Mouse (Mus musculus) MEL (cell line): ENCODE results near the gene Prdx3. TPM values are rescaled to one million over a fixed set of nuclear protein-coding genes. Genes with fewer than 3 reads are reported as not detected.

Experiments used
- DNase-seq: peaks from one replicate; pipeline ENCODE4 v3.0.0; 2011; ENCODE audit warnings: low read depth, low spot score
- H3K27ac ChIP-seq: 2 replicates; pipeline ENCODE4 v1.5.1; 2012; ENCODE audit warnings: low read depth, mild to moderate bottlenecking, control low read depth, low read length, moderate library complexity; ENCODE audit not compliant: control insufficient read depth
- H3K27me3 ChIP-seq, 2 experiments: fragments of 150-350 bp in 1 of 2; sonication (generic) in 1 of 2; 2 replicates each; pipeline ENCODE4 v1.6.1; 2012; ENCODE audit warnings: low read length in 2 of 2, mild to moderate bottlenecking in 2 of 2, improper control_type of control experiment in 1 of 2, moderate library complexity in 1 of 2; ENCODE audit not compliant: insufficient read depth in 2 of 2, control insufficient read depth in 1 of 2
- H3K36me3 ChIP-seq, 2 experiments: 2 replicates each; pipeline ENCODE4 v1.6.1; 2012 to 2014; ENCODE audit warnings: low read length in 2 of 2, improper control_type of control experiment in 1 of 2, inconsistent platforms in 1 of 2, mild to moderate bottlenecking in 1 of 2; ENCODE audit not compliant: insufficient read depth in 2 of 2, control insufficient read depth in 1 of 2
- H3K4me1 ChIP-seq, 2 experiments: fragments of 150-350 bp in 1 of 2; sonication (generic) in 1 of 2; 2 replicates each; pipeline ENCODE4 v1.6.1; 2012; ENCODE audit warnings: low read length in 2 of 2, improper control_type of control experiment in 1 of 2, mild to moderate bottlenecking in 1 of 2; ENCODE audit not compliant: insufficient read depth in 2 of 2, control insufficient read depth in 1 of 2
- H3K4me3 ChIP-seq, 2 experiments: fragments of 150-350 bp in 1 of 2; sonication (generic) in 1 of 2; 2 replicates each; pipeline ENCODE4 v1.5.1; 2012; ENCODE audit warnings: low read depth in 2 of 2, low read length in 2 of 2, mild to moderate bottlenecking in 2 of 2, moderate library complexity in 2 of 2, control low read depth in 1 of 2, improper control_type of control experiment in 1 of 2; ENCODE audit not compliant: control insufficient read depth in 1 of 2, insufficient read depth in 1 of 2
- H3K79me2 ChIP-seq: 2 replicates; pipeline ENCODE4 v1.6.1; 2012; ENCODE audit warnings: mild to moderate bottlenecking, low read length, moderate library complexity; ENCODE audit not compliant: control insufficient read depth, poor library complexity, insufficient read depth
- H3K9ac ChIP-seq: 2 replicates; pipeline ENCODE4 v1.6.1; 2012; ENCODE audit warnings: low read depth, mild to moderate bottlenecking, control low read depth, low read length, moderate library complexity; ENCODE audit not compliant: control insufficient read depth, poor library complexity, severe bottlenecking
- H3K9me3 ChIP-seq: fragments of 150-350 bp; sonication (generic); replicated peaks from 2 replicates; pipeline ENCODE4 v1.6.1; 2012; ENCODE audit warnings: mild to moderate bottlenecking, low read length, improper control_type of control experiment, moderate library complexity; ENCODE audit not compliant: insufficient read depth
- CHD1 ChIP-seq: IDR thresholded peaks from 2 replicates; pipeline ENCODE4 v1.6.1; 2012; ENCODE audit warnings: low read depth, mild to moderate bottlenecking, inconsistent platforms, low read length, improper control_type of control experiment
- CHD2 ChIP-seq: IDR thresholded peaks from 2 replicates; pipeline ENCODE4 v1.6.1; 2011; ENCODE audit warnings: low read length, improper control_type of control experiment
- CTCF ChIP-seq, 3 experiments: IDR thresholded peaks in 2 of 3; conservative IDR thresholded peaks in 1 of 3; 2 replicates each; pipeline ENCODE4 v1.5.1; 2011 to 2012; ENCODE audit warnings: low read length in 3 of 3, low read depth in 2 of 3, mild to moderate bottlenecking in 2 of 3, improper control_type of control experiment in 1 of 3, inconsistent platforms in 1 of 3, mixed read lengths in 1 of 3, moderate library complexity in 1 of 3; ENCODE audit not compliant: control insufficient read depth in 1 of 3, insufficient read depth in 1 of 3, poor library complexity in 1 of 3, severe bottlenecking in 1 of 3
- ELF1 ChIP-seq: IDR thresholded peaks from 2 replicates; pipeline ENCODE4 v1.6.1; 2014; ENCODE audit warnings: low read depth, mild to moderate bottlenecking, inconsistent platforms, low read length, improper control_type of control experiment, moderate library complexity
- EP300 ChIP-seq, 2 experiments: IDR thresholded peaks; 2 replicates each; pipeline ENCODE4 v1.6.1; 2011; ENCODE audit warnings: improper control_type of control experiment in 2 of 2, low read length in 2 of 2, low read depth in 1 of 2, mild to moderate bottlenecking in 1 of 2
- MEF2A ChIP-seq: IDR thresholded peaks from 2 replicates; pipeline ENCODE4 v1.6.1; 2014; ENCODE audit warnings: low read depth, mild to moderate bottlenecking, inconsistent platforms, low read length, improper control_type of control experiment; ENCODE audit not compliant: poor library complexity, insufficient replicate concordance, severe bottlenecking; ENCODE audit errors: extremely low read depth
- MXI1 ChIP-seq: IDR thresholded peaks from 2 replicates; pipeline ENCODE4 v1.6.1; 2011; ENCODE audit warnings: mild to moderate bottlenecking, low read depth, low read length, improper control_type of control experiment
- NELFE ChIP-seq: IDR thresholded peaks from 2 replicates; pipeline ENCODE4 v1.6.1; 2011; ENCODE audit warnings: low read depth, low read length, improper control_type of control experiment
- NRF1 ChIP-seq: IDR thresholded peaks from 2 replicates; pipeline ENCODE4 v1.6.1; 2014; ENCODE audit warnings: low read depth, mild to moderate bottlenecking, inconsistent platforms, low read length, improper control_type of control experiment, moderate library complexity; ENCODE audit not compliant: poor library complexity, insufficient read depth, severe bottlenecking
- POLR2A ChIP-seq, 2 experiments: IDR thresholded peaks; 2 replicates each; pipeline ENCODE4 v1.6.1; 2011 to 2012; ENCODE audit warnings: low read length in 2 of 2, mild to moderate bottlenecking in 2 of 2, control low read depth in 1 of 2, improper control_type of control experiment in 1 of 2, low read depth in 1 of 2, moderate library complexity in 1 of 2; ENCODE audit not compliant: control insufficient read depth in 1 of 2, insufficient read depth in 1 of 2, poor library complexity in 1 of 2
- POLR2AphosphoS2 ChIP-seq: IDR thresholded peaks from 2 replicates; pipeline ENCODE4 v1.6.1; 2011; ENCODE audit warnings: low read length, improper control_type of control experiment
- RAD21 ChIP-seq: IDR thresholded peaks from 2 replicates; pipeline ENCODE4 v1.6.1; 2011; ENCODE audit warnings: mild to moderate bottlenecking, low read depth, low read length, improper control_type of control experiment
- RCOR1 ChIP-seq: IDR thresholded peaks from 2 replicates; pipeline ENCODE4 v1.6.1; 2012; ENCODE audit warnings: low read depth, mild to moderate bottlenecking, inconsistent platforms, low read length, improper control_type of control experiment
- SMC3 ChIP-seq: IDR thresholded peaks from 2 replicates; pipeline ENCODE4 v1.6.1; 2011; ENCODE audit warnings: low read depth, low read length, improper control_type of control experiment
- TBP ChIP-seq: IDR thresholded peaks from 2 replicates; pipeline ENCODE4 v1.8.0; 2011; ENCODE audit warnings: low read depth, low read length, improper control_type of control experiment
- UBTF ChIP-seq: IDR thresholded peaks from 2 replicates; pipeline ENCODE4 v1.6.1; 2012; ENCODE audit warnings: low read depth, mild to moderate bottlenecking, inconsistent platforms, low read length, improper control_type of control experiment, moderate library complexity, borderline replicate concordance; ENCODE audit not compliant: insufficient read depth
- USF1 ChIP-seq: IDR thresholded peaks from 2 replicates; pipeline ENCODE4 v1.6.1; 2014; ENCODE audit warnings: low read depth, mild to moderate bottlenecking, inconsistent platforms, low read length, improper control_type of control experiment, moderate library complexity
- polyA plus RNA-seq, 2 experiments: library from polyadenylated mRNA; stranded (reverse) in 1 of 2; unstranded in 1 of 2; fragments of >175 nt in 1 of 2; fragments of >200 nt in 1 of 2; gene quantifications; 2 replicates each; pipeline versions ENCODE4 v1.2.1 to v1.2.4; 2012; ENCODE audit warnings: low replicate concordance in 2 of 2, low read depth in 1 of 2; ENCODE audit not compliant: insufficient read length in 2 of 2, insufficient read depth in 1 of 2, missing spikeins in 1 of 2
- total RNA-seq: library from RNA; depleted of rRNA; stranded (reverse); fragments of 300-350 nt; gene quantifications from 2 replicates; pipeline ENCODE4 v1.2.3, GENCODE M21; 2012

The Prdx3 gene
- total and polyA plus RNA-seq, 3 experiments: 267 to 332 TPM; not detected in 1

DNA sequence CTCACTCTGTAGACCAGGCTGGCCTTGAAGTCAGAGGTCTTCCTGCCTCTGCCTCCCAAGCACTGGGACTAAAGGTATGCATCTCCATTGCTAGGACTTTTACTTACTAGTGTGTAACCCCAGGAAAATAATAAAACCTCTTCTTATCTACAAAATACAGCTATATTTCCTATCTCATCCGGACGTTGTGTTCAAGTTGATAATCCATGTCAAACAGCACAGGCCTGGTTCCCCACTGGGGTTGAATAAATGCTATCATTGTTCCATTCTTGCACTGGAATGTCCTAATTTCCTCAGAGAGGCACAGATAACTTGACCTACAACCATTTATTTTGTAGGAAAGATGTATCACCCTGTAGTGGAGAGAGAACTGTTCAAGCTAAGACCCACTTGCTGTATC, 13.3 kb upstream of the Prdx3 start (continued):
- TF ChIP-seq EP300 (IDR thresholded peaks at IDR 0.05; ENCODE audit: low read depth in 1 of 2, low read length in 2 of 2) (peak; percentile 98 to 99), CHD2 (no peak)

DNA sequence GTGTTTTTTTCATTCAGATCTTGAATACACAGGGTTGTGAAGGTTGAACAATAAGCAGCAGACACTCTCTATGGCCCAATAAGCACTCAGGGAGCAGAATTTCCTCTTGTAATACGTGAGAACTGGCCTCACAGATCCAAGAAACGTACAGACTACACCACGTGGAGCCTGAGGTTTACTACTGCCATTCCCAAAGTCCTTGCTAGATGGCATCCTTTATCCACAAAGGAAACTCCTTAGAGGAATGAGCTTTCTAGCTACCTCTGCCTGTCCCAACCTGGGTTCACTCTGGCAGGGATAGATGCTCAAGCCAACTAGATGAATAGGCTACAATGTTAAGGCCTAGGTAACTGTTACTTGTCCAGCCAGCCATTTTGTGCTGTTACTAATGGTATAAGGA, 8.8 kb upstream of the Prdx3 start:
- peak in 2 of 3 experiments; percentile 10 to 21; a peak in 3 of 6 replicates for TF ChIP-seq CTCF (IDR thresholded peaks at IDR 0.05 in 2 of 3, conservative IDR thresholded peaks at IDR 0.05 in 1 of 3; ENCODE audit: control insufficient read depth in 1 of 3, insufficient read depth in 1 of 3, low read depth in 2 of 3, low read length in 3 of 3, poor library complexity in 1 of 3, severe bottlenecking in 1 of 3)
- no peak for TF ChIP-seq POLR2AphosphoS2
- no peak for TF ChIP-seq NELFE
- no peak for TF ChIP-seq TBP
- no peak for TF ChIP-seq POLR2A (IDR thresholded peaks at IDR 0.05; ENCODE audit: control insufficient read depth in 1 of 2, insufficient read depth in 1 of 2, low read depth in 1 of 2, low read length in 2 of 2, poor library complexity in 1 of 2)
- peak; percentile 25 for TF ChIP-seq SMC3
- TF ChIP-seq MXI1: no peak
- TF ChIP-seq UBTF: no peak
- TF ChIP-seq CHD1: no peak
- no peak for TF ChIP-seq ELF1
- TF ChIP-seq CHD2: no peak
- TF ChIP-seq EP300 (IDR thresholded peaks at IDR 0.05; ENCODE audit: low read depth in 1 of 2, low read length in 2 of 2): no peak
- no peak for TF ChIP-seq USF1
- no peak for TF ChIP-seq RCOR1
- peak; percentile 26 for TF ChIP-seq RAD21
- TF ChIP-seq MEF2A: no peak
- no peak for TF ChIP-seq NRF1
- Histone ChIP-seq H3K4me3 (no peak overlapping the region), H3K4me1 (peaks cover 5 to 7% of the 10 kb centered on the region in 2 experiments), H3K27ac (no peak overlapping the region), H3K36me3 (peaks cover 0 to 11% of the 10 kb centered on the region in 2 experiments; a peak in 2 of 4 replicates), H3K79me2 (no peaks in the 10 kb centered on the region), H3K9me3 (no peaks in the 10 kb centered on the region), H3K27me3 (no peaks in the 10 kb centered on the region), H3K9ac (no peak overlapping the region)
- no peak for DNase-seq

DNA sequence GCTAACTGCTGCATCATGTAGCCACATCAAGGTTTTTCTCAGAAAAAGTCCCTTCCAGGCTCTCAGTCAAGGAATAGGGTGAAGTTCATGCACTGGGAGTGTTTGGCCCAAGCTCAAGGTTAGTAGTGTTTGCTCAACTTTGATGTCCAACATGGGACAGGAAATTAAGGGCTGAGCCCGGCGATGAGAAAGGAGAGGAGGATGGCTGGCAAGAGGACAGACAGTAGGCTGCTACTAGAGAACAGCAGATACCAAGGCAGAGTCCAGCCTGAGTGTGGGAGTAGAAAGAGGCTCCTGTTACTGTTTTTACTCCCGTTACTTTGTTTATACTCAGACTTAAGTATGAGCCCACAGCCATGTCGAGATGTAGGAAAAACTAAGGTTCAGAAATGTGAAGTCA, 855 bp downstream of the Prdx3 start:
- Histone ChIP-seq H3K27ac (peak overlapping the region; percentile 96), H3K27me3 (no peaks in the 10 kb centered on the region), H3K9ac (peak overlapping the region; percentile 72), H3K9me3 (no peaks in the 10 kb centered on the region), H3K79me2 (peaks cover 18% of the 10 kb centered on the region), H3K4me1 (peaks cover 22 to 26% of the 10 kb centered on the region in 2 experiments), H3K36me3 (peaks cover 25 to 39% of the 10 kb centered on the region in 2 experiments), H3K4me3 (peak overlapping the region; percentile 59 to 97)
- DNase-seq: peak; percentile 64
- 0 out of 4 replicates have a peak, but pooled peaks of 1 of the 2 experiments have one; percentile 42 for TF ChIP-seq EP300 (IDR thresholded peaks at IDR 0.05; ENCODE audit: low read depth in 1 of 2, low read length in 2 of 2)
- no peak for TF ChIP-seq MEF2A
